Comparison of ENCODE assay signal across 8 mouse cellular contexts in genomic region chr11:84871548-84872069, GRCm38 (mm10). TPM values are rescaled to one million over a fixed set of nuclear protein-coding genes. Genes with fewer than 3 reads are reported as not detected.
DNase-seq lines count a peak whose midpoint lies in the region; ATAC-seq and TF ChIP-seq lines count a peak whose summit lies in the region.

No protein-coding gene starts in this region.

- peaks cover 45% of the 10 kb centered on the region for H3K79me3 ChIP-seq in C2C12 (ENCODE audit: low read depth)

- peak overlapping the region; percentile 99 for H3K27ac ChIP-seq in heart, embryonic 11.5 days (ENCODE audit: low read depth, low read length)
- H3K27ac ChIP-seq in forebrain, embryonic 13.5 days, result peak overlapping the region; percentile 98
- peak overlapping the region; percentile 88 for H3K27ac ChIP-seq in liver, embryonic 14.5 days

- no peaks in the 10 kb centered on the region for H3K27me3 ChIP-seq in heart, embryonic 11.5 days (ENCODE audit: control insufficient read depth, insufficient read depth, low read length)
- no peaks in the 10 kb centered on the region for H3K27me3 ChIP-seq in C2C12 (ENCODE audit: control insufficient read depth, insufficient read depth, insufficient read length)
- H3K27me3 ChIP-seq in forebrain, embryonic 13.5 days, result no peaks in the 10 kb centered on the region
- H3K27me3 ChIP-seq in liver, embryonic 14.5 days (ENCODE audit: control insufficient read depth, insufficient read depth, low read length), result no peaks in the 10 kb centered on the region

- no peak for DNase-seq in heart, adult 18-20 months
- DNase-seq in liver, embryonic 14.5 days (ENCODE audit: low read depth in 3 of 3, low spot score in 3 of 3), result no peak
- no peak for DNase-seq in embryo, embryonic 9.5 days (ENCODE audit: extremely low spot score)
- DNase-seq in gastrocnemius, postnatal 4 days (ENCODE audit: low spot score in 2 of 2), result no peak
- DNase-seq in c-Kit-positive CD71-positive TER-119-positive erythroid progenitor cells, embryonic 14.5 days (ENCODE audit: low spot score), result no peak

- no peak for TF ChIP-seq EP300 in liver, embryonic 14.5 days (IDR thresholded peaks at IDR 0.05; ENCODE audit: low read depth)

- TF ChIP-seq CTCF in C2C12 (IDR thresholded peaks at IDR 0.05; ENCODE audit: control insufficient read depth, insufficient read depth, insufficient read length), result no peak
- TF ChIP-seq CTCF in liver, embryonic 14.5 days (IDR thresholded peaks at IDR 0.05; ENCODE audit: low read depth), result no peak

- no peaks in the 10 kb centered on the region for H3K36me3 ChIP-seq in heart, embryonic 11.5 days (ENCODE audit: control insufficient read depth, insufficient read depth, low read length)
- peaks cover 27% of the 10 kb centered on the region for H3K36me3 ChIP-seq in C2C12 (ENCODE audit: control insufficient read depth, insufficient read depth)
- H3K36me3 ChIP-seq in forebrain, embryonic 13.5 days (ENCODE audit: poor library complexity, severe bottlenecking), result no peaks in the 10 kb centered on the region
- peaks cover 10% of the 10 kb centered on the region; the same call in 1 of the 2 replicates for H3K36me3 ChIP-seq in liver, embryonic 14.5 days (replicated peaks; ENCODE audit: control insufficient read depth, insufficient read depth, low read depth)

- H3K4me3 ChIP-seq in heart, embryonic 11.5 days (ENCODE audit: low read depth, low read length), result peak overlapping the region; percentile 84
- H3K4me3 ChIP-seq in C2C12 (ENCODE audit: insufficient read depth, poor library complexity, severe bottlenecking), result peak overlapping the region; percentile 96
- peak overlapping the region; percentile 86 for H3K4me3 ChIP-seq in forebrain, embryonic 13.5 days
- peak overlapping the region; percentile 84 to 93 for H3K4me3 ChIP-seq in liver, embryonic 14.5 days (ENCODE audit: insufficient read depth in 1 of 2, low read depth in 2 of 2, low read length in 2 of 2)

- ATAC-seq in heart, embryonic 11.5 days (replicated peaks; ENCODE audit: insufficient number of reproducible peaks, low FRiP score, low TSS enrichment), result no peak
- ATAC-seq in forebrain, embryonic 13.5 days, result no peak
- ATAC-seq in liver, embryonic 14.5 days (ENCODE audit: insufficient read depth), result no peak

- 76% methylated on average over 4 of the region's 4 CpGs for WGBS in heart, embryonic 11.5 days (ENCODE audit: insufficient replicate concordance)
- WGBS in forebrain, embryonic 13.5 days, result 84% methylated on average over 4 of the region's 4 CpGs
- WGBS in liver, embryonic 14.5 days (ENCODE audit: insufficient replicate concordance), result 39% methylated on average over 4 of the region's 4 CpGs

- H3K4me1 ChIP-seq in heart, embryonic 11.5 days (ENCODE audit: control insufficient read depth, insufficient read depth, low read length), result peaks cover 6% of the 10 kb centered on the region; the same call in 1 of the 2 replicates
- peaks cover 28% of the 10 kb centered on the region for H3K4me1 ChIP-seq in forebrain, embryonic 13.5 days
- H3K4me1 ChIP-seq in liver, embryonic 14.5 days (replicated peaks; ENCODE audit: control insufficient read depth in 2 of 2, insufficient read depth in 2 of 2, low read length in 1 of 2), result peaks cover 14 to 24% of the 10 kb centered on the region in 2 experiments

- peak overlapping the region; percentile 70 for H3K4me2 ChIP-seq in heart, embryonic 11.5 days
- H3K4me2 ChIP-seq in forebrain, embryonic 13.5 days, result peak overlapping the region; percentile 72
- H3K4me2 ChIP-seq in liver, embryonic 14.5 days (ENCODE audit: low read depth), result peak overlapping the region; percentile 89

- no peaks in the 10 kb centered on the region for H3K9me3 ChIP-seq in heart, embryonic 11.5 days (replicated peaks; ENCODE audit: control insufficient read depth, low read length)
- no peaks in the 10 kb centered on the region for H3K9me3 ChIP-seq in forebrain, embryonic 13.5 days (replicated peaks)
- H3K9me3 ChIP-seq in liver, embryonic 14.5 days (ENCODE audit: control insufficient read depth, low read length), result no peaks in the 10 kb centered on the region

- peak overlapping the region; percentile 93 for H3K9ac ChIP-seq in heart, embryonic 11.5 days (ENCODE audit: low read depth, low read length)
- peak overlapping the region; percentile 90 for H3K9ac ChIP-seq in forebrain, embryonic 13.5 days
- H3K9ac ChIP-seq in liver, embryonic 14.5 days (replicated peaks), result peak overlapping the region; percentile 99

- H3K79me2 ChIP-seq in C2C12 (ENCODE audit: control insufficient read depth, insufficient read depth), result peaks cover 61% of the 10 kb centered on the region

- peak overlapping the region; percentile 91 for H3ac ChIP-seq in C2C12 (ENCODE audit: control insufficient read depth, insufficient read length, low read depth)

TF ChIP-seq in C2C12, 6 proteins besides CTCF, POLR2A, EP300 and RAD21:
- TF ChIP-seq CEBPB (IDR thresholded peaks at IDR 0.05; ENCODE audit: low read depth), result no peak
- TF ChIP-seq FOSL1 (IDR thresholded peaks at IDR 0.05; ENCODE audit: insufficient read depth, low read length, poor library complexity, severe bottlenecking), result no peak
- no peak for TF ChIP-seq MAX (IDR thresholded peaks at IDR 0.05)
- TF ChIP-seq USF1 (IDR thresholded peaks at IDR 0.05; ENCODE audit: low read depth), result no peak
- TF ChIP-seq MYOD1 (IDR thresholded peaks at IDR 0.05; ENCODE audit: control insufficient read depth, insufficient read length, low read depth), result no peak
- no peak for TF ChIP-seq MYOG (IDR thresholded peaks at IDR 0.05; ENCODE audit: control insufficient read depth, extremely low read depth, insufficient read length)

RNA-seq across cellular contexts. Expression of gene Ggnbp2, which starts 1.0 kb away (rescaled TPM):
- 52.4 and 54.8 TPM in 2 replicates for polyA plus RNA-seq in heart, embryonic 11.5 days (2014; fragmentation: Nextera tagmentation; extraction: Ambion mirVana)
- total RNA-seq in heart, adult 18-20 months (2021), result 10 to 100 TPM; 53.9 to 57.9 TPM
- polyA plus RNA-seq in C2C12 (2012; fragmentation: generic; extraction: Trizol), result 21.1 TPM
- 66.5 and 68.5 TPM in 2 replicates for polyA plus RNA-seq in forebrain, embryonic 13.5 days (2015; fragmentation: Nextera tagmentation; extraction: Ambion mirVana)
- 37.4 and 63.7 TPM in 2 replicates for polyA plus RNA-seq in liver, embryonic 14.5 days (2012; rRNA removed)
- polyA plus RNA-seq in liver, embryonic 14.5 days (2014; fragmentation: Nextera tagmentation; extraction: Ambion mirVana), result 48.5 and 52.9 TPM in 2 replicates
- total RNA-seq in gastrocnemius, postnatal 4 days (2021), result 10 to 100 TPM; 57.5 to 63.0 TPM

RNA-seq across cellular contexts. Expression of gene Myo19, which starts 8.3 kb away (rescaled TPM):
- polyA plus RNA-seq in heart, embryonic 11.5 days (2014; fragmentation: Nextera tagmentation; extraction: Ambion mirVana), result 7.2 and 7.7 TPM in 2 replicates
- total RNA-seq in heart, adult 18-20 months (2021), result 1 to 10 TPM; 3.2 to 5.2 TPM
- 13.2 TPM for polyA plus RNA-seq in C2C12 (2012; fragmentation: generic; extraction: Trizol)
- 5.8 and 6.3 TPM in 2 replicates for polyA plus RNA-seq in forebrain, embryonic 13.5 days (2015; fragmentation: Nextera tagmentation; extraction: Ambion mirVana)
- 6.5 and 6.8 TPM in 2 replicates for polyA plus RNA-seq in liver, embryonic 14.5 days (2012; rRNA removed)
- 3.9 and 4.7 TPM in 2 replicates for polyA plus RNA-seq in liver, embryonic 14.5 days (2014; fragmentation: Nextera tagmentation; extraction: Ambion mirVana)
- total RNA-seq in gastrocnemius, postnatal 4 days (2021), result 1 to 10 TPM; 7.7 to 7.8 TPM

RNA-seq across cellular contexts. Expression of gene Pigw, which starts 8.5 kb away (rescaled TPM):
- polyA plus RNA-seq in heart, embryonic 11.5 days (2014; fragmentation: Nextera tagmentation; extraction: Ambion mirVana), result 2.0 and 4.0 TPM in 2 replicates
- 1 to 10 TPM; 6.4 to 7.3 TPM for total RNA-seq in heart, adult 18-20 months (2021)
- 3.9 TPM for polyA plus RNA-seq in C2C12 (2012; fragmentation: generic; extraction: Trizol)
- polyA plus RNA-seq in forebrain, embryonic 13.5 days (2015; fragmentation: Nextera tagmentation; extraction: Ambion mirVana), result 2.3 and 2.9 TPM in 2 replicates
- 3.3 and 4.1 TPM in 2 replicates for polyA plus RNA-seq in liver, embryonic 14.5 days (2012; rRNA removed)
- polyA plus RNA-seq in liver, embryonic 14.5 days (2014; fragmentation: Nextera tagmentation; extraction: Ambion mirVana), result 1.2 and 1.4 TPM in 2 replicates
- total RNA-seq in gastrocnemius, postnatal 4 days (2021), result 1 to 10 TPM; 5.6 to 6.4 TPM

RNA-seq across cellular contexts. Expression of gene Dhrs11, which starts 42.8 kb away (rescaled TPM):
- polyA plus RNA-seq in heart, embryonic 11.5 days (2014; fragmentation: Nextera tagmentation; extraction: Ambion mirVana), result 34.3 and 43.5 TPM in 2 replicates
- total RNA-seq in heart, adult 18-20 months (2021), result 10 to 100 TPM; 97.1 to 99.1 TPM
- polyA plus RNA-seq in C2C12 (2012; fragmentation: generic; extraction: Trizol), result 5.5 TPM
- 3.6 and 3.8 TPM in 2 replicates for polyA plus RNA-seq in forebrain, embryonic 13.5 days (2015; fragmentation: Nextera tagmentation; extraction: Ambion mirVana)
- polyA plus RNA-seq in liver, embryonic 14.5 days (2012; rRNA removed), result 210 and 211 TPM in 2 replicates
- polyA plus RNA-seq in liver, embryonic 14.5 days (2014; fragmentation: Nextera tagmentation; extraction: Ambion mirVana), result 201 and 216 TPM in 2 replicates
- total RNA-seq in gastrocnemius, postnatal 4 days (2021), result 10 to 100 TPM; 13.7 to 16.9 TPM

RNA-seq across cellular contexts. Expression of gene Znhit3, which starts 44.6 kb away (rescaled TPM):
- 44.7 and 46.2 TPM in 2 replicates for polyA plus RNA-seq in heart, embryonic 11.5 days (2014; fragmentation: Nextera tagmentation; extraction: Ambion mirVana)
- 10 to 100 TPM; 11.5 to 12.9 TPM for total RNA-seq in heart, adult 18-20 months (2021)
- polyA plus RNA-seq in C2C12 (2012; fragmentation: generic; extraction: Trizol), result 39.2 TPM
- polyA plus RNA-seq in forebrain, embryonic 13.5 days (2015; fragmentation: Nextera tagmentation; extraction: Ambion mirVana), result 75.3 and 76.3 TPM in 2 replicates
- 15.6 and 19.0 TPM in 2 replicates for polyA plus RNA-seq in liver, embryonic 14.5 days (2012; rRNA removed)
- 47.9 and 49.8 TPM in 2 replicates for polyA plus RNA-seq in liver, embryonic 14.5 days (2014; fragmentation: Nextera tagmentation; extraction: Ambion mirVana)
- 10 to 100 TPM; 12.2 to 14.7 TPM for total RNA-seq in gastrocnemius, postnatal 4 days (2021)
